Mouse (Mus musculus) lung, postnatal 0 days (tissue): ENCODE results near the gene Cst13.

ENCODE experiments used
- CTCF ChIP-seq: IDR thresholded peaks from 2 replicates; pipeline ENCODE4 v1.5.1; 2016; ENCODE audit warnings: antibody characterized with exemption, mild to moderate bottlenecking
- EP300 ChIP-seq: IDR thresholded peaks from 2 replicates; pipeline ENCODE4 v1.6.1; 2016; ENCODE audit warnings: antibody characterized with exemption, mild to moderate bottlenecking, control low read depth

DNA sequence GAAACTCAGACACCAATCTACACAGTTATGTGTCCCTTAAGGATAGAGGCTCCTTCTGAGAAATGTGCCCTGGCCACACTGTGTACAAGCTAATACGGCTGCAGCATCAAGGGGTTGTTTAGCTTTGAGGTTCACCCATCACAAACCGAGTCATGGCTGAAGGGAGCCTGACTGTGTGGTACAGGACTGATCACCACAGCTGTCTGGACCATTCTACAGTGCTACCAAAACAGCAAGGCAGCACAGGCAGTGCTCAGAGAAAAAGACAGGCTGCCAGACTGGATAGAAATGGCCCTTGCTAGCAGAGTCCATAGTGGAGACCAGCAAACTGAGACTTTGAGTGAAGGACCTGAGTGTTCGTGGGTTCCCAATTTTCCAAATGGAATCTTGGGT is 54.3 kb downstream of the Cst13 start:
- TF ChIP-seq CTCF (no peak), EP300 (no peak)
